Mouse (Mus musculus) spleen, adult 18-20 months (tissue): Measurements from ENCODE around the gene Tmco4.

ENCODE experiments used
- DNase-seq, 2 experiments: peaks; one replicate each; pipeline ENCODE4 v3.0.0; 2022; ENCODE audit warnings: mixed read lengths in 2 of 2

Gene Tmco4

DNA sequence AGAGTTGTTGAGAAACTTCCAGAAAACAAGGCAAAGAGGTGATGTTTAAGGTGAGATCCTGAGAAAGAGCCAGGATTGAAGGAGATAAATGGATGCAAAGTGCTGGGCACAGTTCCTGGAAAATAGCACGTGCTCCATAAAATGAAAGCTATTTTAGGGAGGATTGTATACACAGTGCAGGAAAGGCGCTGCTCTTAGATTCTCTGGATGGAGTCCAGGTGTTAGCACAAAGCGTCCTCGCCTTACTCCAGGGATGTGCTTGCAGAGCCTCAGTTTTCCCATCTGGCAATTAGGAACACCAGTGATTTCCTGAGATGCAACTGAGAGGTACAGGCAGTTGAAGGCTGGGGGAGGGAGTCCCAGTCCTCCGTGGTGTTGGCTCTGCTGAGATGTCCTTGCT is 123.5 kb downstream of the Tmco4 start:
- no peak for DNase-seq

DNA sequence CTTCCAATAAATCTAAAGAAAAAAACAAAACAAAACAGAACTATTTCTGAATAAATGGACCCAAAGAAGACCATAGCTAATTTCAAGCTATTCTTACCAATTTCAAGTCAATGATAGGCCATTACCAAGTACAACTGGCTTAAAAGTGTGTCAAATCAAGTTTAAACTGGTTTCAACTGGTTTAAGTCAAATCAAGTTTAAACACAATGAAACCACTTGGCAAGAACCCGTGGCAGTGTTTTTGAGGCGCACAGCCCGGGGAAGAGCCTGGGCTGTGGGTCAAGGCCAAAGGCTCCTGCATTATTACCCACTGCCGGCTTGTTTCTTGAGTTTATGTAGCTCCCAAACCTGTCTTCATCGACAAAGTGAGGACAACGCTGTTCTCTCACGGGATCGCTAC is 127.6 kb downstream of the Tmco4 start:
- no peak for DNase-seq

DNA sequence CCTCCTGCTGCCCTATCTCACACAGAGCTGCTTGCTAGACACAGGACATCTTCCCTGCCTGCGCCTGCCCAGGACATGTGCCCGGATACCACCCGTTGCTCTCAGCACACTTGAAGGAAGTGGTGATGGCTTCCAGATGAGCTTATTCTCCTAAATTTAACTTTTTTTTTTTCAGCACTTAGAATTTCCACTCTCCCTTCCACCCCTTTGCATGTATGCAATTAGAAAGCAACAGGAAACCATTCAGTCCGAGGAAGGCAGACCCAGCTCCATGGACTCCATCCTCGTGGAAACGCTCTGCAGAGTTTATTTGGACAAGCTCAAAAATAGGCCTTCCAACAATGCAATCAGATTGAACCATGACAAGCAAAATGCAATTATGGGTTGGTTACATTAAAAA is 128.9 kb downstream of the Tmco4 start:
- DNase-seq, result no peak

DNA sequence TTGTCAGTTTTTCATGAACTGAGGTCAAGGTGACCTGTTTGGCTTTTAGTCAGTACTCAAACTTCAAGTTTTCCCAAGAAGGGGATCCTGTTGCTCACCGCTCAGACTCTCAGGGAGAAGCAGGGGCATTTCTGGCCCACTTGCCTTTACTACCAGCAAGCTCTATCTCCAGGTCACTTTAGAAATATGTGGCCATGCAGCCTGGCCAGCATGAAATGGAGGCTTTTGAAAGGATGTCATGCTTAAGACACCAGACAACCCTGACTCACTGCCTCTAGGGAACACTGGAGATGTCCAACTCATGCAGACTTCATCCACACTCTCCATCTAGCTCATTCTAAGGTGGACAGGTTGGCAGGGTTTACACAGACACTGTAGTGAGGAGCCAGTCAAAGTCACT is 132.8 kb downstream of the Tmco4 start:
- no peak for DNase-seq
